Mouse (Mus musculus): ENCODE results near the gene Aldh8a1.

The Aldh8a1 gene

DNA sequence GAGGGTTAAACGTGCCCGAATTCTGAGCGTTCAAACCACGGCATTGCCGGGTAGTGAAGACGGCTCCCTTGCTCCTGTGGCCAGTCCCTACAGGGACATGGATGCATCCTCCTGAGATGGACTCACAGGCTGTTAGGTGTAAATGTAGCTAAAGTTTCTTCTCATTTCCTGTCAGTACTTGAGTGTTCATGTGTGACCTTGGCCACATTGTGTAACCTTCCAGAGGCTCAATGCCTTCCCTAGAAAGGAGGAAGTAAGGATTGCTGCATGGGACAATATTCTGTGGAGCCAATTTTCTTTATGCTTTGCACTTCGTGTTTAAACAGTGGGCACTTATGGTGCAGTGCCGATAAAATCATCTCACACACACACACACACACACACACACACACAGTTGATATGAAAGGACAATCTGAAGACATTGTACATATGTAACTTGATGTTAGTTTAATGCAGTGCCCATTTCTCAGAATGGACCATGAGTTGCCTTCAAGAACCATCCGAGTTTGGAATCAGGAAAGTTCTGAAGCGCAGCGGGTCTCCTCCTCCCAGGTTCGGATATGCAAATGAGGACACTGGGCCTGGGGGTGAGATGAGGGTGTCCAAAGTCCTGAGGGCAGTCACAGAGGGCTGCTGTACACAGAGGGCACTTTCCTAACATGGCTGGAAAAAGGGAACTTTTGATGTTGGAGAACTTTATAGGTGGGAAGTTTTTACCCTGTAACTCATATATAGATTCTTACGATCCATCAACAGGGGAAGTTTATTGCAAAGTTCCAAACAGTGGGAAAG is at the start of gene Aldh8a1:
Gene Aldh8a1, plus strand, starts transcription at position 610 of the 792 bp plus-strand sequence.
- no peak for DNase-seq (ENCODE audit: low spot score)

DNA sequence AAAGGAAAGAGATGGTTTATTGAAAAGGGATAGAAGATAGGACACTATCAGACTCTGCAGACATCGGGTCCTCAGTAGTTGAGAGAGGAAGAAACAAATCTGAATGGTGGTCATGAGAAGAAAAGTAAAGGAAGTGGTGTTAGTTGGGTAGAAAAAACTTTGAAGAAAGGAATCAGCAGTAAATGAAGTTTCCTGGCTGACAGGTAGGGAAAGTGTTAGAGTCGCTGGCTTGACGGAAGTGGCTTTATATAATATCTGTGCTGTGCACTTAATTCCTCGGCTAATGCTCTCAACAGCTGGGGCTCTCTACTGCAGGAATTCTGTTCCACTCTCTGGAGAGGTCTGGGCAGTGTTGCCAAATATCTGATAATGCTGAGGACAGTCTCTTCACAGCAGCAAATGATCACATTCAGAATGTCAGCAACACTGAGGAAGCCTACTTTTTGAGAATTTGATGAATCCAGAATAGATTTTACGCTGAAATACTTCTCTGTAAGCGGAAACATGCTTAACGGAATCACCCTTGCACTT is 49.4 kb upstream of the Aldh8a1 start:
- no peak for DNase-seq (ENCODE audit: low spot score)

DNA sequence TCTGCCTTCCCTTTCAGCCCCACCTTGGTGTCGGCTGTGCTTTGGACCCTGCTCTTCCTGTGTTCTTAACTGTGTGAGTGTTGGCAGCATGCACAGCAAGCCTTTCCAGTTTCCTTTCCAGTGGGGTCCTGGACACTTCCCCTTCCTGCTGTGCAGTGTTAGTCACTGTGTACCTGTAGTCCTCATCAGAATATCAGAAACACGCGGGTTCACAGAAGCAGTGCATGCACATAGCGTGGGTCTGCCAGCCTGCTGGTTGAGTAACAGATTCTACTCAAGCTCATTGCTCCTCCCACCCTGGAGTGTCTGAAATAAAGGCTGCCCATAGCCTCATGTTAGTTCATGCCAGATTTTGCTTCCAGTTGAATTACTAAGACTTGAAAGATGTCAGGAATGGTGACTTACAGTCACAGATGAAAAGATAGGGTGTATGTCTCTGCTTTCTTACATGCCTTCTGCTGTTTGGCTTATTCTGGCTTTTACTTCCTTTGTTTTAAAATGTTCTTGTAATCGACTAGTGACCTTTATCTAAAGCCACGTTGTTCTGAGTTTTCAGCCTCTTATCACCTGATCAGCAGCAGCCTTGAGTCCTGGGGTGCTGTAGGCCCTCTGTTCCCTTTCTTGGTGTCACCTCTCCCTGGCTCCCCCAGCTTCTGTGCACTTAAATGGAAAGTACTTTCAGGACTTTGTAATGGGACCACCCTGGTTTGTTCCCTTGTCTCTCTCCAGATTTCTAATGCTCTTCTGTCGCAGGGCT is 42.6 kb upstream of the Aldh8a1 start:
- DNase-seq (ENCODE audit: low spot score) = no peak

DNA sequence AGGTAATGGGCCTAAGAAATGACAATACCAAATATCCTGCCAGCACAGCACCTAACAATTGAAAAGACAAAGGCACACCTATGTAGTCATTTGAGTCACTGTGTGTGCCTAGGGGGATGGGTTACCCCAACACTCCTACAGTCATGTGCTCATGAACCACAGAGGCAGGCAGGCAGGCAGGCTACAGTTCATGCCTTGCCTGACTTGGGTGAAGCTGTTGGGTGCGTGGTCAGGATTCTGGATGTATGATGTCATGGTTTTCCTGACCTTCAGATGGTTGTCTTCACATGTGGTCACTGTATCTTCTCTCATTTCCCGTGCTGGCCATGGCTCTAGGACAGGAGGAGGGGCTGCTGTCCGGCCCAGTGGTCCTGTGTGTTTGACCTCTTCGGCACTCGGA is 41.6 kb upstream of the Aldh8a1 start:
- no peak for DNase-seq (ENCODE audit: low spot score)

DNA sequence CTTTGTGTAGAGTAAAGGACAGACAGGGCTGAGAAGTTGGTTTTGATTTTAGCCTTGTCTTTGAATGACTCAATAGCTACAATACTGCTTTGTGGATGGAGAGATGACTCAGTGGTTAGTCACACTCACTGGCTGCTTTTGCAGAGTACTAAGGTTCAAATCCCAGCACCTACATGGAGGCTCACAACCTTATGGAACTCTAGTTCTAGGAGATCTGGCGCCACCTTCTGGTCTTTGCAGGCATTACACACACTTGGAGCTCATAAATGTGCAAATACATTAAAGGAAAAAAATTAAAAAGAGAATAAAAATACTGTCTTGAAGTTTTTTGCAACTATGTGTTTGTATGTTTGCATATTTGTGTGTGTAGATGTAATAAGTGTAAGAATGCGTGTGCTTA is 39.9 kb upstream of the Aldh8a1 start:
- no peak for DNase-seq (ENCODE audit: low spot score)

DNA sequence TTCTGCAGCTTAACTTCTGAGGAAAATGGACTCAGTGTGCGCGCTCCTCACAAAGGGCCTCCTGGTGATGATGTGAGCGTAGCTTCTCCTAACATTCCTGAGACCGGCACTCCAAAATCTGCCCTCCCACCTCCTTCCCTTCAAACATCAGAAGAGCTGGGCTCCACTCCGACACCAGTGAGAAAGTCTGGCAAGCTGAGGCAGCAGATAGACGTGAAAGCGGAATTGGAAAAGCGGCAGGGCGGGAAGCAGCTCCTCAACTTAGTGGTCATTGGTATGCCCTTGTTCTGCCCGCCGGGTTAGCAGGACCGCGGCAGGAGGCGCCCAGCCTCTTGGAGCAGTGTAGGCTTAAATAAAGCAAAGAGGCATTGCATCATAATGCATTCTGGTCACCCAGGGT is 35.4 kb upstream of the Aldh8a1 start:
- no peak for DNase-seq (ENCODE audit: low spot score)

DNA sequence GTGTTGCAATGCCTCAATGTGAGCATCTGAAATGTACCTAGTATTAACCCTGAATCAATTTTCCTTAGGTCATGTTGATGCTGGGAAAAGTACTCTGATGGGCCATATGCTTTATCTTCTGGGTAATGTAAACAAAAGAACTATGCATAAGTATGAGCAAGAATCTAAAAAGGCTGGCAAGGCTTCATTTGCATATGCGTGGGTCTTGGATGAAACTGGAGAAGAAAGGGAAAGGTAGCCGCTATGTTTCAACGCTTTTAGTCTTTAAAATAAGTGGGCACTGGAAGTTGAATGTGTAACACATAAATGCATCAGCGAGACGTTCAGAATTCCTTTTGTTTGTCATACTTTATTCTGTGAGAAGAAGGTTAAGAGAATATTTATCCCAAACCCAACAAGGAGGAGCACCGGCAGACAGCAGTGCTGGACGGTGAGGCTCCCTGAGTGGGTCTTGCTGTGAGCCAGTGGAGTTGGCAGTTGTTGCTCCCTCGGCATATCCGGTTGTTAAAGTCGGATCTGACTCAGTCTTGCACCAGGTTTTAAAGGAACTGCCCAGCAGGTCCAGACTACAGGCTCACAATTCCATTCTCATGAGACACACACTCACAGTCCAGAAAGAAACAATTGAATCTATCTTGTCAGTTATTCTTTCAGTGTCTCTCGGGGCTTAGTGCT is 34.6 kb upstream of the Aldh8a1 start:
- no peak for DNase-seq (ENCODE audit: low spot score)

DNA sequence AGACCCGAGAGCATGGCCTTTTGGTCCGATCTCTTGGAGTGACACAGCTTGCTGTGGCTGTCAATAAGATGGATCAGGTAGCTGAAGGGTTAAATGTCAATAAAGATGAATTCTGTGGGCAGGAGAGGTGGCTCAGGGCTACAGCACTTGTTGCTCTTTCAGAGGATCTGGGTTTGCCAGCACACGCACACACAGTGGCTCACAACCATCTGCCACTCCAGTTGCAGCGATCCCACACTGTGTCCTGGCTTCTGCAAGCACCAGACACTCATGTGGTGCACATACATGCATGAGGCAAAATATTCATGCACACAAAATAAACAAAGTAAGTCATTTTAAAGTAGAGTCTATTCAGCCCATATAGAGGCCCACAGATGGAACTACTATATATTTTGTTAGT is 29.8 kb upstream of the Aldh8a1 start:
- no peak for DNase-seq (ENCODE audit: low spot score)

DNA sequence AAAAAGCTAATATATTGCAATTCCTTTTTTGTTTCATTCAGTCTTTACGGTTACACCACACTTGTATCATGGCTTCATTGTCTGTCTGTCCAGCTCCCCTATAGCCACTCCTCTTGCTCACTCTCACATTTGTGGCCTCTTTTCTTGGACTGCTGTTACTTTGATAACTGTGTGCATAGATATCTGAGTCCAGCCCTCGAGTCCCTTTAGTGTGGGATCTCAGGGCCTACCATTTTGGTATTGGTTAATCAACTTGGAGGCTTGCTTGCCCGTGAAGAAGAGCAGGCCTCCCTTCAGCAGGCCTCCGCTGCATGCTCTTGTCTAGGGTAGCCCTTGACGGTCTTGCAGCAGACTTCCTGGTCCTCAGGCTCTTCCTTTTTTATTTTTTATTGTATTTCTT is 27.6 kb upstream of the Aldh8a1 start:
- DNase-seq (ENCODE audit: low spot score) = no peak

DNA sequence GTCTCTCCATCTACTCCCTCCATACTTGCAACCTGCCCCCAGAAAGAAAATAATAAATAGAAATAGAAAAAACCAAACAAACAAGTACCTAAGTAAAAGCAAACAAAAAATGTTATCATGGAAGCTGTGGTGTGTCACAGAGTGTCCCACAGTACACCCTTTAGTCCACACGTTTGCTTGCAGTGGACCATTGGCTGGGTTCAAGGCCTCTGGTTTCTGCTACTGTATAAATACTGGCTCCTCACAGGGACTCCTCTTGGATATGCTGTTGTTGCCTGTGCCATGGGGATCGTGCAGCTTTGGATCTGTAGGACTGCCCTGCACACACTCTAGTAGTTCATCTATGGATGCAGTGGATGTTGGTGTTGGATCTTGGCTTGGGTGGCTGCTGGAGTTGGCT is 27.1 kb upstream of the Aldh8a1 start:
- no peak for DNase-seq (ENCODE audit: low spot score)

DNA sequence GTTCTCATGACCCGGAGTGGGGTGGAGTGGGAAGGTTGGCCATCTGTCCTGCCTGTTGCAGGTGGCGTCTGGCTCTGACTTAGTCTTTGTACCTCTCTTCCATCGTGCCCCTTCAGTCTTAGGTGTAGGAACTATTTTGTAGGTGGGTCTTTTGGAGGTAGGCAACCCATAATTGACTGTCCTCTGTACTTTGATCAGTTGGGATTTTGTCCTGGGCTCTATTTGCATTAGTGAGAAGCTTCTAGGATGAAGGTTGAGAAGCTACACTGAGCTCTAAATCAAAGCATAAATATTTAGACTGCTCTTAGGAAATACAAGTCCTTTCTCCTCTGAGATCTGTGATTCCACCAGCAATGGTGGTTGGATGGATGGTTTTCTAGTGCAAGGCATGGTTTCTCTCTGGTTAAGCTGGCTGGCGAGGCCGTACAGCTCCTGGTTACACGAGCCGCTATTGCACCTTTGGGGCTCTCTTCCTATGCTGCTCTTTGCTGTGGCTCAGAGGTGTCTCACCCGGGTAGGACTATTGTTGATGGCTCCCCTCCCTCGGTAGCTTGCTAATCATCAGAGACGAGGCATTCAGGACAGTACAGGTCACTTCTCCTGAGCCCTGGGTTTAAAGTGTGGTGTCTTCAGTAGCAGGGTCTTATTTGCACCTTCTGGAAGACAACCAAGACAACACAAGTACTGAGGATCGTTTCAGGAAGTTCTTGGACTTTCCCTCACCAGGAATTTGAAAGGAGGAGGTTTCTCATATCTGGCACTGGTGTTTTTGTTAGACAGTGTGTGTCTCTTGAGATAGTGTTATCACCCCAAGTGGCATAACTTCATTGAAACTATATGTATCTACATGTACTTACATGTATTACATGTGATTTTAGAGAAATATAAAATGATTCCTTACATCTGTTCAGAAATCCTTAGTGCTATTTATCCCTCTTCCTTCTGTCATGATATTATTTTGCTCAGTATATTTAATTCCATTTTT is 26.3 kb upstream of the Aldh8a1 start:
- no peak for DNase-seq (ENCODE audit: low spot score)

DNA sequence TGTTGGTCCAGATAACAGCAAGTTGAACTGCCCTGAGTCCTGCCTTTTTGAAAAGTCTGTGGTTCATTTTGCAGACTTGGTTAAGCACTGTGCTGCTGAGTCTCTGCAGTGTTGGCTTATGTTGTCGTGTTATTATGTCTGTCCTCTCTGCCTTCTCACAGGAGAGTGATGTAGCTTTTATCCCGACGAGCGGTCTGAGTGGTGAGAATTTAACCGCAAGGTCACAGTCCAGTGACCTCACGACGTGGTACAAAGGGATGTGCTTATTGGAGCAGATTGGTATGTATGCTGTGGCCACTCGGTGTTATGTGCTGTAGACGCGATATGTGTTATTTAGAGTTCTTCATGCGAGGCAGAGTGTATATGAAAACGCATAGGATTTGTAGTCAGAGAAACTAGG is 25.3 kb upstream of the Aldh8a1 start:
- DNase-seq (ENCODE audit: low spot score) = no peak

DNA sequence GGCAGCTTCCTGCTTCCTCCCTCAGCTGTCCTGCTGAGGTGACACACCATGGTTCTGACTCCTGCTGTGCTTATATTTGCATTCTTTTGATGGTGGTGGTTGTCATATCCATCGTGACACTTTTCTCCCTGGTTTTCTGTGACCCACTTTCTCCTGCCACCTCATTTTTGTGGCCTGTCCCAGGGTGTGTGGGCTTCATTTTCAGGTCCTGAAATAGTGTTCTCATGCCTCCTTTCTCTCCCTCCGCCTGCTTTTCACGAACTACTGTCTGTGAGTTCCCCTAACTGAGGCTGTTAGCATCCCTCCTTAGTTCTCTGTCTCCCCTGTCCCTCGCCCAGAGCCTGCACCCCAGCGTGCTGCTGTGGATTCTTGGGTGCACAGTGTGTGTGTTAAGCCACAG is 23.2 kb upstream of the Aldh8a1 start:
- no peak for DNase-seq (ENCODE audit: low spot score)

DNA sequence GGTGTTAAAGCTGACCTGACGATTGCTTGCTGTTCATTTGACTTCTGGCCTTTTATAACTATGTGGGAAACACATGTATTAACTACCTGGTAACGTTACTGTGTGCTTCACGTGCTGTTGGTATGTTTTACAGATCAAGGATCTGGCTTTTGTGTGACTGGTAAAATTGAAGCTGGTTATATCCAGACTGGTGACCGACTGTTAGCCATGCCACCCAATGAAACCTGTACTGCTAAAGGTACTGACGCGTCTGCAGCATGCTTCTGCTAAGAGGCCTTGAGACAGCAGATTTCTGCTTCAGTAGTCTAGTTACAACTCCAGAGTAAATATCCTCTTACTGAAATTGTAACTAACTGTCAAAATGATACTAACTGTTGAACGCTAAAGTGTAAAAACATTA is 22.6 kb upstream of the Aldh8a1 start:
- no peak for DNase-seq (ENCODE audit: low spot score)

DNA sequence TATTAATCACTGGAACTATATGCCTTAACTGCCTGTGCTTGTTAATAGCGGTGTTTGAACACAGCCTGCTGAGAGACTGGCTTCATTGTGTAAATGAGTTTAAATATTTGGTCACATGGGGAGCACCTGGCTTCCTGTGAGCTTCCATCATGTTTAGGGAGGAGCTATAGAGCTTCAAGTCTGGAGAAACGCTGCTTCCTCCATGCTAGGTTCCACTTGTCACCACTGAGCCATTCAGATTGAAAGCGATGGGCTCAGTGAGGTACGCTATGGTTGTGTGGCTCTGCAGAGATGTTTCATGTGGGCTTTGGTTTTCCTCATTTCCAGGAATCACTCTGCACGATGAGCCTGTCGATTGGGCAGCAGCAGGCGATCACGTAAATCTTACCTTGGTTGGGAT is 19.1 kb upstream of the Aldh8a1 start:
- DNase-seq (ENCODE audit: low spot score) = no peak

DNA sequence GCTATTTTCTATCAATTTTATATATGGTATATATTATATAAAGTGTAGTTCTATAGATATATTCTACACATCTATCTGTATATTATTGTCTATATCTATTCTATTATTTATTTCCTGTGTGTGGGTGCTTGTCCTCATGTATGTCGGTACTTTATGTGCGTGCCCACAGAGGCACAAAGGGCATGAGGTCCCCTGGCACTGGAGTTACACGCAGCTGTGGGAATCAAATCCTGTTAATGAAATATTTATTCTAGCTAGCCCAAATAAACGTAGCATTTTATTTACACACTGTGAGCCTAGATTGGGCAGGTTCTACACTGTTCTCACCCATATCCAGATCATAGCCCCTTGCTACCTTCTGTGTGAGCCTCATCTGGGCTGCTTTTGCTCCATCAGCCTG is 18.0 kb upstream of the Aldh8a1 start:
- no peak for DNase-seq (ENCODE audit: low spot score)

DNA sequence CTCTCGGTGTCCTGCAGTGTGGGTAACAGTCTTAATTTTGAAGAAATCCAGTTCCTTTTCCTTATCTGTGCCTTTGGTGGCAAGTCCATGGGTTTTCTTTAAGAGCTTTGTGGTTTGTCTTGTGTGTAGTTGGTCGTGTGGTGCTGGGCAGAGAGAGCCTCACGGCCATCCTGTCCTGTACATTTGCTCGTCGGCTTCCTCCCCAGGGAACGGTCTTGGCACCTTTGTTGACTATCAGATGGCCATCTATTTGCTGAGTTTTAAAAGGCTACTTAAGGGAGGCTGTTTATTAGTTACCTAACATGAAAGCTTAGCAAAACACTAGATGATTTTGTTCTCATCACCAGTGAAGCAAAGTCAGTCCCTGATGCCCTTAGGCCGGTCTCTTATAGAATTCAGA is 15.2 kb upstream of the Aldh8a1 start:
- no peak for DNase-seq (ENCODE audit: low spot score)

DNA sequence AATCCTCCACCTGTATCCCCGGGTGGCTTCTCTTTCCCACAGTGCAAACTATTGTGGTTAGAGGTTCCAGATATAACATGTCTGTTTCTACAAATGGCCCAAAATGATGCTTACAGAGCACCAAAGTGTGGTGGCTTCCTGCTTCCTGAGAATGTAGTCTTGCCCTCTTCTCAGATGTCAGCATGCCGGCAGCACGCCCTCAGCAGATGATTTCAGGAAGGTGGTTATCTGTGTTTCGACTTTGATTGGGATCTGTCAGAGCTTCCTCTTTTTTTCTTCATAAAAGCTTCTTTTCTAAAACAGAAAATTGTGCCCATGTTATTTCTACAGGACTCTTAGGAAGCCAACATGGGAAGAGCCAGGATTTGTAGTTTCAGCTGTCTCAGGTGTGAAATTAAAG is 13.8 kb upstream of the Aldh8a1 start:
- DNase-seq (ENCODE audit: low spot score) = no peak

DNA sequence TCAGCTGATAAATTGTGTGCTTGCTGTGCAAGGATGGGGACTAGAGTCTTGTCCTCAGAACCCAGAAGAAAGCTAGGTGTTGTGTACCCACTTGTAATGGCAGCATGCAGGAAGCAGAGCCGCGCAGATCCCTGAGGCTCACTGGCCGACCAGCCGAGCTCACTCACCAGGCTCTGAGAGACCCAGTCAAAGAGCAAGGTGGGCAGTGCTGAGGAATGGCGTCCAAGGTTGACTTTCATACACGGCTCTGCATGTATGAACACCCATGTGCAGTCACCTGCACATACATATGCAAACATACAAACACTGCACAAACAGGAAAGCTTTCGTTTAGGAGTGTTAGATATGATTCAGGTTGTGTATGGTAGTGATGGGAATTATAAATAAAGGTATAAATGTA is 12.1 kb upstream of the Aldh8a1 start:
- no peak for DNase-seq (ENCODE audit: low spot score)

DNA sequence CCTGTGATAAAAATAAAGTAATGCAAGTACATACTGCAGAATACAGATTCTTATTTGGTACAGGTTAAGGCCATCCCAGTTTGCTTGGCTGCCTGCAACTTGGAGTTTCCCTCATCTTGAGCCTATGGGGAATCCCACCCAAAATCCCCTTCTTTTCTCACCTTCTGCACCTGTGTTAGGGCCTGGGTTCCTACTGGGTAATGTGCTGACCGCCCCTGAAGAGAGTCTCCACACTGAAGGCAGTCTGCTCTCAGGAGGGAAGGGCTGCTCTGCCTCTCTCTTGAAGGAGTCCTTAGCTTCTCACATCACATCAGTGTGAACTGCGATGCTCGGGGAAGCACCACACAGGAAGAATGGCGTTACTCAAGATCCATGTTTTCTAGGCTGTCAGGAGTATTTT is 11.2 kb upstream of the Aldh8a1 start:
- no peak for DNase-seq (ENCODE audit: low spot score)

DNA sequence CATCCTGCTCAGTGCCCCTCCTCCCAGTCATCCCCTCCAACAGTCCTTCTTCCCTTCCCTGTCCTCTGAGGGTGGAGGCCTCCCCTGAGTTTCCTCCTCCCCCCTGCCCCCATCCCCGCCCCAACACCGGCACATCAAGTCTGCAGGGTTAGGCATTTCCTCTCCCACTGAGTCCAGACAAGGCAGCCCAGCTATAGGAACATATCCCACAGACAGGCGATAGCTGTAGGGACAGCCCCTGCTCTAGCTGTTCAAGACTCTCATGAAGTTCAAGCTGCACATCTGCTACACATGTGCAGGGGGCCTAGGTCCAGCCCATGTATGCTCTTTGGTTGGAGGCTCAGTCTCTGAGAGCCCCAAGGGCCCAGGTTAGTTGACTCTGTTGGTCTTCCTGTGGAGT is 10.6 kb upstream of the Aldh8a1 start:
- no peak for DNase-seq (ENCODE audit: low spot score)

DNA sequence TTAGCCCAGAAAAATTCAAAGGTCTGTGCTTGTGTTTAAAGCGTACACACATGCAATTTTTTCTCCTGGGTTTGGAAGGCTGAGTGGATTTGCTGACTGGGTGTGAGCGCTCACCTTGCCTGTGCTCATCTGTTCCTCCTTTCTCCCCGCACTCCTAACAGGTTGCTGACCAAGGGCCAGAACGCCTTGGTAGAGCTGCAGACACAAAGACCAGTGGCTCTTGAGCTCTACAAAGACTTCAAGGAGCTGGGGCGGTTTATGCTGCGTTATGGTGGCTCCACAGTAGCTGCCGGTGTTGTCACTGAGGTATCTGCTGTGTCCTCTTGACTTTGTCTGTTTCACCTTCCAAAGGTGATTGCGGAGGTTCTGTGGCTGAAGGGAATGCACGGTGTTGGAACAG is 9.6 kb upstream of the Aldh8a1 start:
- no peak for DNase-seq (ENCODE audit: low spot score)
